Mouse (Mus musculus): ENCODE measurements at regions not wholly inside any gene's neighbourhood (a gene's known extent, or its start where the extent isn't known, plus 50 kb on each side); places are given as distances from the start of the nearest gene placed in this dataset.

- no peak for DNase-seq (ENCODE audit: low spot score in 2 of 2)
These were observed 52.8 kb upstream of the Rnf32 start for GRCm38 (mm10) chr5:29142957-29143356.

- DNase-seq (ENCODE audit: low spot score in 2 of 2), result no peak
These were observed 53.3 kb upstream of the Rnf32 start for GRCm38 (mm10) chr5:29142502-29142901.

GRCm38 (mm10) chr5:29137481-29137880 is 58.3 kb upstream of the Rnf32 start:
- DNase-seq (ENCODE audit: low spot score in 2 of 2), result no peak

- DNase-seq (ENCODE audit: low spot score in 2 of 2), result no peak
These were observed 63.5 kb upstream of the Rnf32 start for GRCm38 (mm10) chr5:29132261-29132660.

- DNase-seq (ENCODE audit: low spot score in 2 of 2), result no peak
These were observed 64.0 kb upstream of the Rnf32 start for GRCm38 (mm10) chr5:29131762-29132161.

- DNase-seq (ENCODE audit: low spot score in 2 of 2), result no peak
These were observed 66.1 kb upstream of the Rnf32 start for GRCm38 (mm10) chr5:29129724-29130123.

GRCm38 (mm10) chr5:29116942-29117341 is 78.8 kb upstream of the Rnf32 start:
- DNase-seq (ENCODE audit: low spot score in 2 of 2), result no peak

GRCm38 (mm10) chr5:29112531-29112930 is 83.3 kb upstream of the Rnf32 start:
- no peak for DNase-seq (ENCODE audit: low spot score in 2 of 2)

- DNase-seq (ENCODE audit: low spot score in 2 of 2), result no peak
These were observed 88.5 kb upstream of the Rnf32 start for GRCm38 (mm10) chr5:29107276-29107675.

GRCm38 (mm10) chr5:29083288-29083687 is 112.5 kb upstream of the Rnf32 start:
- no peak for DNase-seq (ENCODE audit: low spot score in 2 of 2)

- DNase-seq (ENCODE audit: low spot score in 2 of 2), result no peak
These were observed 141.4 kb upstream of the Rnf32 start for GRCm38 (mm10) chr5:29054393-29054792.

- DNase-seq (ENCODE audit: low spot score in 2 of 2), result peak in 1 of 2 experiments; percentile 70
These were observed 159.2 kb upstream of the Rnf32 start for GRCm38 (mm10) chr5:29036636-29037035.

- no peak for DNase-seq (ENCODE audit: low spot score in 2 of 2)
These were observed 162.3 kb upstream of the Rnf32 start for GRCm38 (mm10) chr5:29033462-29033997.

GRCm38 (mm10) chr5:29030525-29030924 is 165.3 kb upstream of the Rnf32 start:
- no peak for DNase-seq (ENCODE audit: low spot score in 2 of 2)

- DNase-seq (ENCODE audit: low spot score in 2 of 2), result no peak
These were observed 165.8 kb upstream of the Rnf32 start for GRCm38 (mm10) chr5:29029957-29030356.

- DNase-seq (ENCODE audit: low spot score in 2 of 2), result no peak
These were observed 170.7 kb upstream of the Rnf32 start for GRCm38 (mm10) chr5:29025045-29025444.

GRCm38 (mm10) chr5:28992796-28993195 is 203.0 kb upstream of the Rnf32 start:
- no peak for DNase-seq (ENCODE audit: low spot score in 2 of 2)

- no peak for DNase-seq (ENCODE audit: low spot score in 2 of 2)
These were observed 215.9 kb upstream of the Rnf32 start for GRCm38 (mm10) chr5:28979932-28980331.

GRCm38 (mm10) chr5:28970404-28970803 is 225.4 kb upstream of the Rnf32 start:
- no peak for DNase-seq (ENCODE audit: low spot score in 2 of 2)

- no peak for DNase-seq (ENCODE audit: low spot score in 2 of 2)
These were observed 240.8 kb upstream of the Rnf32 start for GRCm38 (mm10) chr5:28955036-28955435.

GRCm38 (mm10) chr5:28947465-28947864 is 248.3 kb upstream of the Rnf32 start:
- no peak for DNase-seq (ENCODE audit: low spot score in 2 of 2)

- DNase-seq (ENCODE audit: low spot score in 2 of 2), result no peak
These were observed 252.0 kb upstream of the Rnf32 start for GRCm38 (mm10) chr5:28943571-28944316.

- DNase-seq (ENCODE audit: low spot score in 2 of 2), result no peak
These were observed 254.8 kb upstream of the Rnf32 start for GRCm38 (mm10) chr5:28940972-28941371.
